Mouse (Mus musculus) embryonic facial prominence, embryonic 15.5 days (tissue): Measurements from ENCODE around the gene Osbpl2. TPM values are rescaled to one million over a fixed set of nuclear protein-coding genes. Genes with fewer than 3 reads are reported as not detected.

Source experiments
- ATAC-seq: fragments of 200-750 bp; cut with Nextera tagmentation; 2 replicates; pipeline ENCODE4 v1.8.0; 2017; ENCODE audit warnings: low read depth, moderate TSS enrichment; ENCODE audit not compliant: insufficient number of reproducible peaks, low FRiP score, low TSS enrichment
- H3K27ac ChIP-seq: fragments of 300-500 bp; sonication (generic); replicated peaks from 2 replicates; pipeline ENCODE4 v1.5.1; 2015; ENCODE audit warnings: mild to moderate bottlenecking, inconsistent platforms
- H3K27me3 ChIP-seq: fragments of 300-500 bp; sonication (generic); 2 replicates; pipeline ENCODE4 v1.6.1; 2015; ENCODE audit warnings: inconsistent platforms
- H3K36me3 ChIP-seq: fragments of 300-500 bp; sonication (generic); 2 replicates; pipeline ENCODE4 v1.6.1; 2015; ENCODE audit warnings: mild to moderate bottlenecking, inconsistent platforms
- H3K4me1 ChIP-seq: fragments of 300-500 bp; sonication (generic); 2 replicates; pipeline ENCODE4 v1.6.1; 2015; ENCODE audit warnings: inconsistent platforms
- H3K4me2 ChIP-seq: fragments of 300-500 bp; sonication (generic); replicated peaks from 2 replicates; pipeline ENCODE4 v1.6.1; 2015; ENCODE audit warnings: mild to moderate bottlenecking, inconsistent platforms
- H3K4me3 ChIP-seq: fragments of 300-500 bp; sonication (generic); replicated peaks from 2 replicates; pipeline ENCODE4 v1.5.1; 2015; ENCODE audit warnings: mild to moderate bottlenecking, inconsistent platforms
- H3K9ac ChIP-seq: fragments of 300-500 bp; sonication (generic); 2 replicates; pipeline ENCODE4 v1.6.1; 2015; ENCODE audit warnings: inconsistent platforms
- H3K9me3 ChIP-seq: fragments of 300-500 bp; sonication (generic); replicated peaks from 2 replicates; pipeline ENCODE4 v1.6.1; 2016; ENCODE audit warnings: inconsistent platforms
- WGBS: fragments of 180-500 bp; shearing (Covaris S2); methylation state at CpG from one replicate; pipeline ENCODE4 v1.1.7; 2015; 5-methylcytosine and 5-hydroxymethylcytosine counted together
- polyA plus RNA-seq: library from polyadenylated mRNA; unstranded; fragments of >200 nt; fragmentation: Nextera tagmentation; extraction: Ambion mirVana; gene quantifications from 2 replicates; pipeline ENCODE4 v1.2.1, GENCODE M21; 2015

The Osbpl2 gene
- polyA plus RNA-seq, 1 experiment from 2014 or later = 43.0 TPM

DNA sequence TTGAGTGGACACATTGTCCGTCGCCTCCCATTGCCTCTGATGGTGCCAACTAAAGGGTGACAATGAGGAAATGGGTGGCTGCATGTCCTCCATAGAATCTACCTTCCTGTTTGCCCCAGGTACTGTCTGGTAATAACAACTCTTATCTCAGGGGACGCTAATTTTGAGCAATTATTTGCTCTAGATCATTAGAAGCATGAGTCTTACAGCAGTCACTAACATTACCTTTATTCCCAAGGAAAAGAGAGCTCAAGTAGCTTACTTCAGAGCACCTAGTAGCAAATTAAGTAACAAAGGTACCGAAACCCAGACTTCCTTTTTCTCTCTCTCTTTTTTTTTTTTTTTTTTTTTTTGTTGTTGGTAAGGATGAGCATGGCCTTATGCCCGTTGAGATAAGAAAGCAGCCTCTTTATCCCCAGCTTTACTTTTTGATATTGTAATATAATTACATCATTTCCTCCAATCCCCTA lies 1.2 kb downstream of the Osbpl2 start:
- H3K4me1 ChIP-seq = peaks cover 41% of the 10 kb centered on the region
- peak overlapping the region; percentile 84 for H3K9ac ChIP-seq
- no peaks in the 10 kb centered on the region for H3K27me3 ChIP-seq
- 65% methylated on average over 5 of the region's 5 CpGs for WGBS
- peak overlapping the region; percentile 87 for H3K4me2 ChIP-seq
- no peak for ATAC-seq
- 0 out of 2 replicates have a peak, but pooled peaks cover 8% of the 10 kb centered on the region for H3K36me3 ChIP-seq
- H3K4me3 ChIP-seq = peak overlapping the region; percentile 92
- H3K9me3 ChIP-seq = no peaks in the 10 kb centered on the region
- no peak overlapping the region for H3K27ac ChIP-seq

- H3K9me3 ChIP-seq = no peaks in the 10 kb centered on the region
- H3K36me3 ChIP-seq = 0 out of 2 replicates have a peak, but pooled peaks cover 8% of the 10 kb centered on the region
- H3K4me3 ChIP-seq = no peak overlapping the region
- H3K4me2 ChIP-seq = no peak overlapping the region
- peaks cover 36% of the 10 kb centered on the region for H3K4me1 ChIP-seq
- no peaks in the 10 kb centered on the region for H3K27me3 ChIP-seq
- no peak overlapping the region for H3K27ac ChIP-seq
- WGBS = 81% methylated on average over 2 of the region's 2 CpGs
- no peak for ATAC-seq
- no peak overlapping the region for H3K9ac ChIP-seq
These were observed 5.1 kb downstream of the Osbpl2 start for GRCm38 (mm10) chr2:180124192-180124591.

- 8% methylated on average over 4 of the region's 4 CpGs for WGBS
- H3K9me3 ChIP-seq = no peaks in the 10 kb centered on the region
- no peak for ATAC-seq
- H3K27ac ChIP-seq = peak overlapping the region; percentile 36
- peaks cover 24% of the 10 kb centered on the region for H3K4me1 ChIP-seq
- H3K4me2 ChIP-seq = no peak overlapping the region
- 0 out of 2 replicates have a peak, but pooled peaks cover 5% of the 10 kb centered on the region for H3K36me3 ChIP-seq
- H3K27me3 ChIP-seq = no peaks in the 10 kb centered on the region
- H3K4me3 ChIP-seq = no peak overlapping the region
- H3K9ac ChIP-seq = no peak overlapping the region
These were observed 7.1 kb downstream of the Osbpl2 start for GRCm38 (mm10) chr2:180126195-180126594.

GRCm38 (mm10) chr2:180127675-180128074 lies 8.6 kb downstream of the Osbpl2 start:
- Histone ChIP-seq H3K4me1 (peaks cover 24% of the 10 kb centered on the region), H3K27me3 (no peaks in the 10 kb centered on the region), H3K4me3 (no peak overlapping the region), H3K36me3 (0 out of 2 replicates have a peak, but pooled peaks cover 4% of the 10 kb centered on the region), H3K27ac (no peak overlapping the region), H3K9ac (no peak overlapping the region), H3K9me3 (no peaks in the 10 kb centered on the region), H3K4me2 (no peak overlapping the region)
- WGBS = 57% methylated on average over 1 of the region's 1 CpGs
- ATAC-seq = no peak

- H3K9me3 ChIP-seq = no peaks in the 10 kb centered on the region
- H3K9ac ChIP-seq = no peak overlapping the region
- no peaks in the 10 kb centered on the region for H3K27me3 ChIP-seq
- no peak overlapping the region for H3K27ac ChIP-seq
- ATAC-seq = no peak
- no peak overlapping the region for H3K4me3 ChIP-seq
- no peak overlapping the region for H3K4me2 ChIP-seq
- peaks cover 6% of the 10 kb centered on the region for H3K36me3 ChIP-seq
- no peaks in the 10 kb centered on the region for H3K4me1 ChIP-seq
- 89% methylated on average over 4 of the region's 4 CpGs for WGBS
These were observed 14.1 kb downstream of the Osbpl2 start for GRCm38 (mm10) chr2:180133231-180133630.

DNA sequence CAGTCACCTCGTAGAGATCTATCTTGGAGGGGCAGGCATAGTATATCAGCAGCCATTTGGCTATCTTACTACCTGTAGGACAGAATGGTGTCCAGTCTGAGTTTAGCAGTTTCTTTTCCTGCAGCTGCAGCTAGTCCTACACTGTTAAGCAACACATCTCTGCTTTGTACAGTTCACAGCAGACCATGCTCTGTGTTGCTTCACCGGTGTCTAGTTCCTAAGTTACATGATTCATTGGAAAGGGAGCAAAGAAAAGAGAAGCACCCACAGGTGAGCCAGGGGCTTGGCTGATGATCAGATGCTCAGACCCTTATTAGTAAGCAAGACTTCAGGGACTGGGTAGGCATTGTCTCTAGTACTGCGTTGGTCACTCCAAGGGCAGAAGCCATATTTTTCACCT lies 14.8 kb downstream of the Osbpl2 start:
- Histone ChIP-seq H3K27me3 (no peaks in the 10 kb centered on the region), H3K4me1 (no peaks in the 10 kb centered on the region)
- no peak for ATAC-seq

GRCm38 (mm10) chr2:180135414-180135813 lies 16.3 kb downstream of the Osbpl2 start:
- H3K9ac ChIP-seq = no peak overlapping the region
- no peak overlapping the region for H3K4me3 ChIP-seq
- ATAC-seq = no peak
- H3K27me3 ChIP-seq = no peaks in the 10 kb centered on the region
- no peaks in the 10 kb centered on the region for H3K9me3 ChIP-seq
- H3K27ac ChIP-seq = no peak overlapping the region
- WGBS = 75% methylated on average over 5 of the region's 5 CpGs
- H3K36me3 ChIP-seq = peaks cover 27% of the 10 kb centered on the region
- no peaks in the 10 kb centered on the region for H3K4me1 ChIP-seq
- H3K4me2 ChIP-seq = no peak overlapping the region

More for the DNA sequence above, 14.8 kb downstream of the Osbpl2 start:
- H3K9me3 ChIP-seq = no peaks in the 10 kb centered on the region
- H3K4me3 ChIP-seq = no peak overlapping the region
- H3K9ac ChIP-seq = no peak overlapping the region
- no peak overlapping the region for H3K4me2 ChIP-seq
- 87% methylated on average over 3 of the region's 3 CpGs for WGBS
- H3K27ac ChIP-seq = no peak overlapping the region
- H3K36me3 ChIP-seq = peaks cover 12% of the 10 kb centered on the region

GRCm38 (mm10) chr2:180146091-180146490 lies 27.0 kb downstream of the Osbpl2 start:
- Histone ChIP-seq H3K27ac (no peak overlapping the region), H3K27me3 (no peaks in the 10 kb centered on the region), H3K4me1 (no peaks in the 10 kb centered on the region), H3K36me3 (peaks cover 80% of the 10 kb centered on the region), H3K4me2 (no peak overlapping the region), H3K9me3 (no peaks in the 10 kb centered on the region), H3K4me3 (no peak overlapping the region), H3K9ac (no peak overlapping the region)
- WGBS = 84% methylated on average over 2 of the region's 2 CpGs
- no peak for ATAC-seq

DNA sequence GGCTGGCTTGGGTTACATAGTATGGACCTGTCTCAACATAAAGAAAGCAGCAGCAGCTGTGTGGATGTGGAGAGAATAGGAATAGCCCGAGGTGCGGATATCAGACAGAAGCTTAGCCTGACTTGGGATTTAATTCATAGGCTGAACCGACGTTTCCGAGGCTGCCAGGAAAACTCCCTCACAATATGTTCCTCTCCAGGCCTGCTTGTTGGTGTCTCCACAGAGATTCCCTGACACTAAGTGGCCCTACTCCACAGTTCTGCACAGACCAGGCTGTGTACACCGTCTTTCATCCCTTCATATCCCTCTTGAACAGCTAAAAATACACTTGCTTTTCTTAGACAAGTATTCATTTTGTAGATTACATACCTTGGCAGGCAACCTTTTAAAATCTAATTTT lies 28.3 kb downstream of the Osbpl2 start:
- no peak overlapping the region for H3K9ac ChIP-seq
- 74% methylated on average over 6 of the region's 6 CpGs for WGBS
- no peaks in the 10 kb centered on the region for H3K4me1 ChIP-seq
- no peak for ATAC-seq
- H3K27ac ChIP-seq = no peak overlapping the region
- H3K4me3 ChIP-seq = no peak overlapping the region
- no peak overlapping the region for H3K4me2 ChIP-seq
- H3K36me3 ChIP-seq = peaks cover 85% of the 10 kb centered on the region
- no peaks in the 10 kb centered on the region for H3K9me3 ChIP-seq
- H3K27me3 ChIP-seq = no peaks in the 10 kb centered on the region

DNA sequence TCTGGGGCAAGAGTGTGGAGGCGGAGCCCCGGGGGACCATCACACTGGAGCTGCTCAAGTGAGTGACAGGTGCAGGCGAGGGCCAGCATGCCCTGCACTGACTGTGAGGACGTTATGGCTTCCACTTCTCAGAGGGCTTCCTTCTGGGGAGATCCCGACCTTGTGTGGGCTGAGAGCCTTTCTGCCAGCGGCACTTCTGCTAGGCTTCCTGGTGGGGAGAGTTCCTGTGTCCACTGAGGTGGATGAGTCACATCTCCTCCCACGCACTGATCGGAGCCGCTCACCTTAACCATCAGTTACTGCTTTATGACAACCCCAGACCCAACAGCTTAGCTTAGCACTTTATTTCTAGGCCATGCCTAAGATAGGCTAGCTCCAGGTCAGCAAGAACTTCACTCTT lies 29.4 kb downstream of the Osbpl2 start:
- no peak overlapping the region for H3K9ac ChIP-seq
- H3K4me3 ChIP-seq = no peak overlapping the region
- H3K27ac ChIP-seq = no peak overlapping the region
- no peak overlapping the region for H3K4me2 ChIP-seq
- H3K36me3 ChIP-seq = peaks cover 91% of the 10 kb centered on the region
- no peak for ATAC-seq
- H3K9me3 ChIP-seq = no peaks in the 10 kb centered on the region
- 75% methylated on average over 9 of the region's 9 CpGs for WGBS
- H3K4me1 ChIP-seq = no peaks in the 10 kb centered on the region
- no peaks in the 10 kb centered on the region for H3K27me3 ChIP-seq

GRCm38 (mm10) chr2:180154796-180155195 lies 35.7 kb downstream of the Osbpl2 start:
- H3K9ac ChIP-seq = no peak overlapping the region
- no peak overlapping the region for H3K4me3 ChIP-seq
- no peak for ATAC-seq
- no peaks in the 10 kb centered on the region for H3K9me3 ChIP-seq
- H3K4me1 ChIP-seq = no peaks in the 10 kb centered on the region
- no peaks in the 10 kb centered on the region for H3K27me3 ChIP-seq
- peaks cover 80% of the 10 kb centered on the region for H3K36me3 ChIP-seq
- WGBS = 64% methylated on average over 3 of the region's 3 CpGs
- H3K27ac ChIP-seq = no peak overlapping the region
- H3K4me2 ChIP-seq = no peak overlapping the region

GRCm38 (mm10) chr2:180158627-180159026 lies 39.5 kb downstream of the Osbpl2 start:
- no peak overlapping the region for H3K27ac ChIP-seq
- no peaks in the 10 kb centered on the region for H3K9me3 ChIP-seq
- H3K4me2 ChIP-seq = no peak overlapping the region
- H3K9ac ChIP-seq = no peak overlapping the region
- peaks cover 82% of the 10 kb centered on the region for H3K36me3 ChIP-seq
- WGBS = 87% methylated on average over 3 of the region's 3 CpGs
- H3K4me1 ChIP-seq = no peaks in the 10 kb centered on the region
- no peaks in the 10 kb centered on the region for H3K27me3 ChIP-seq
- no peak overlapping the region for H3K4me3 ChIP-seq
- ATAC-seq = no peak
